Mouse (Mus musculus): ENCODE measurements around the gene Ube2v1.

DNA sequence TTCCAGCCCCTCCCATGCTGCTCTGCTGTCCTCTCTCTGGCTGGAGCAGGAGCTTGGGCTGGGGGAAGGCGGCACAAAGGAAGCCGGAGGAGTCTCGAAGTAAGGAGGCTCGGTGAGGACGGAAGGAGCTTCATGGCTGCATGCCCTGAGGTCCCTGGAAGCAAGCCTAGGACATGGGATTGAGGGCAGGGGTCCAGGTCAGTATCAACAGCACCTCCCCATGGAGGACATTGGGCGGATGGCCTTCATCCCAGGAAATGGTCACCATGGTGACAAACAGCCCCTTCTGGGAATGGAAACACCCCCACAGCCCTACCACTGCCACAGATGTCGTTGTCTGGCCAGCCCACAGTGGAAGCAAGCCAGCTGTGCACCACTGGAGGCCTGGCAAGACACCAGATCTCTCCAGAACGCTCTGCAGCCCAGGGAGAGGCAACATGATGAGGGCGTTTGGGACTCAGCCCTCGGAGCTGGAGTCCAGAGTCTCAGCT lies 37.4 kb downstream of the Ube2v1 start:
- TF ChIP-seq CTCF (IDR thresholded peaks at IDR 0.05; ENCODE audit: control insufficient read depth, insufficient read depth, insufficient read length) (no peak), MYOD1 (IDR thresholded peaks at IDR 0.05; ENCODE audit: control insufficient read depth, insufficient read length, low read depth) (peak; percentile 48), MAX (IDR thresholded peaks at IDR 0.05) (no peak), CEBPB (IDR thresholded peaks at IDR 0.05; ENCODE audit: low read depth) (no peak), MYOG (IDR thresholded peaks at IDR 0.05; ENCODE audit: control insufficient read depth, extremely low read depth, insufficient read length) (no peak)

Data from C2C12 (cell line).